11 mouse cellular contexts compared by ENCODE assay signal in the genomic region with DNA sequence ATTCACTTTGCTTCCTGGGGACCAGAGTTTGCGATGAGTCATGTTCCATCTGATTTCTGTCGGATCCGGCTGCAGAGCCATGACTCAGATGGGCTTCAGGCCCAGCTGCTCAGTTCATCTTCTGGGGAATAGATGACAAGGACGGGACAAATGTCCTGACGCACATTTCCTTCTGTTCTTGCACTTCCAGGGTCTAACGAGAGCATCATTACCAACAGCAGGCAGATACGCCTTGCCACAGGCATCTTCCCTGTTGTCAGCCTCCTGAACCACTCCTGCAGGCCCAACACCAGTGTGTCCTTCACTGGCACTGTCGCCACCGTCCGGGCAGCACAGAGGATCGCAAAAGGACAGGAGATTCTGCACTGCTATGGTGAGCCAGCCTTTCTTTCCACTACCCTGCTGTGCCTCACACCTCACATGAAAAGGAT. TPM values are rescaled to one million over a fixed set of nuclear protein-coding genes. Genes with fewer than 3 reads are reported as not detected.
DNase-seq lines count a peak whose midpoint lies in the region; ATAC-seq and TF ChIP-seq lines count a peak whose summit lies in the region.
"Had no signal": no experiment of that assay in that cellular context is flagged by ENCODE, and none has a peak within 500 bp of the region (broad histone marks: within the 10 kb centered on the region; RNA-seq: fewer than 3 reads in every experiment).

No protein-coding gene starts in this region.

- DNase-seq in left cerebral cortex, adult 18-20 months (ENCODE audit: low spot score in 2 of 2): peak; percentile 49 to 56
- no peak for DNase-seq in left cerebral cortex, adult 11 months (ENCODE audit: low spot score)
- DNase-seq in Patski (ENCODE audit: low read depth, low spot score): no peak
- peak; percentile 49 for DNase-seq in cerebellum, adult 8-10 months
- no peak for DNase-seq in urinary bladder, postnatal 10 days (ENCODE audit: low spot score)
- DNase-seq: thymus, postnatal 25 days had no signal

- no peak overlapping the region for H3ac ChIP-seq in myocyte (ENCODE audit: control insufficient read depth, insufficient read length)

- H3K4me2 ChIP-seq in myocyte (ENCODE audit: low read depth): peak overlapping the region; percentile 96

- no peaks in the 10 kb centered on the region for H3K27me3 ChIP-seq in Patski
- no peaks in the 10 kb centered on the region for H3K27me3 ChIP-seq in myocyte (ENCODE audit: control insufficient read depth, insufficient read depth, insufficient read length)

- no peak for TF ChIP-seq CTCF in Patski (IDR thresholded peaks at IDR 0.05)

- peak; percentile 50 for TF ChIP-seq POLR2A in myocyte (IDR thresholded peaks at IDR 0.05; ENCODE audit: insufficient read length, low read depth)

- POLR2A ChIA-PET in Patski (lab: Charles Lee): no interaction called here

- no peaks in the 10 kb centered on the region for H3K36me3 ChIP-seq in myocyte (ENCODE audit: control insufficient read depth, insufficient read depth)

- in situ Hi-C loops in Patski (cut with MboI; ENCODE audit: low pct_unique_long_range_greater_than_20kb): loop anchor here (5.0 to 10.0 kb wide), 2 partner anchors 175 to 217 kb away; no protein-coding TSS in a partner anchor

- CTCF ChIA-PET in Patski (lab: Charles Lee): interaction anchor here (1.1 kb wide), 1 partner anchor 13 kb away, joined by 3 read pairs; no protein-coding TSS in a partner anchor

- H3K79me2 ChIP-seq in myocyte (ENCODE audit: control insufficient read depth, insufficient read depth): no peaks in the 10 kb centered on the region

- ATAC-seq in Patski: peak; percentile 41
- no peak for ATAC-seq in inflammation-experienced regulatory T-cells, adult 6 months
- ATAC-seq: hindbrain, postnatal 0 days; lung, postnatal 0 days had no signal

- H3K4me3 ChIP-seq in myocyte: peak overlapping the region; percentile 6

TF ChIP-seq in myocyte, 11 proteins besides CTCF, POLR2A, EP300 and RAD21:
- TF ChIP-seq POLR2AphosphoS2 (IDR thresholded peaks at IDR 0.05; ENCODE audit: insufficient read length, low read depth) (peak; percentile 47), TCF3 (IDR thresholded peaks at IDR 0.05; ENCODE audit: insufficient read length, low read depth) (no peak), MAX (IDR thresholded peaks at IDR 0.05; ENCODE audit: low read depth) (no peak), E2F4 (IDR thresholded peaks at IDR 0.05; ENCODE audit: insufficient read depth) (no peak), TCF12 (IDR thresholded peaks at IDR 0.05; ENCODE audit: insufficient read depth, poor library complexity, severe bottlenecking) (peak; percentile 47), SRF (IDR thresholded peaks at IDR 0.05; ENCODE audit: control insufficient read depth, insufficient read length, low read depth) (peak; percentile 23), MYOG (IDR thresholded peaks at IDR 0.05; ENCODE audit: control insufficient read depth in 1 of 3, insufficient read depth in 1 of 3, insufficient read length in 2 of 3, low read depth in 2 of 3) (peak in 2 of 3 experiments; percentile 44 to 46), USF1 (IDR thresholded peaks at IDR 0.05; ENCODE audit: low read depth) (no peak), REST (IDR thresholded peaks at IDR 0.05; ENCODE audit: insufficient read depth, insufficient read length) (no peak), MYOD1 (IDR thresholded peaks at IDR 0.05; ENCODE audit: control insufficient read depth in 1 of 3, insufficient read length in 2 of 3, low read depth in 2 of 3) (peak in 2 of 3 experiments; percentile 73 to 83), CEBPB (IDR thresholded peaks at IDR 0.05; ENCODE audit: insufficient read depth, poor library complexity, severe bottlenecking) (no peak)
TF ChIP-seq in myocyte: peak in this region for 5.

RNA-seq across cellular contexts. Expression of gene Serpinf1, which starts 23.1 kb away (rescaled TPM):
- 10 to 100 TPM; 12.6 to 12.7 TPM for total RNA-seq in left cerebral cortex, adult 18-20 months (2021)
- 2.5 TPM for polyA plus RNA-seq in Patski (2021)
- 911 TPM for polyA plus RNA-seq in myocyte (2012; fragmentation: generic; extraction: Trizol)
- 1 to 10 TPM; 3.3 to 5.0 (median 4.9) TPM for polyA plus RNA-seq in inflammation-experienced regulatory T-cells, adult 6 months (2017; shearing (Covaris generic))

RNA-seq across cellular contexts. Expression of gene Serpinf2, which starts 40.0 kb away (rescaled TPM):
- under 1 TPM in 1 of 2 experiments, not detected in 1; 0.35 TPM for total RNA-seq in left cerebral cortex, adult 18-20 months (2021)
- polyA plus RNA-seq in Patski (2021) (0.04 TPM), myocyte (2012; fragmentation: generic; extraction: Trizol) (0.06 TPM)
- polyA plus RNA-seq in inflammation-experienced regulatory T-cells, adult 6 months (2017; shearing (Covaris generic)): not detected
- total RNA-seq: left cerebral cortex, postnatal 10 days had no signal
- polyA plus RNA-seq: hindbrain, postnatal 0 days had no signal

RNA-seq across cellular contexts. Expression of gene Smyd4, which starts 51.2 kb away (rescaled TPM):
- total RNA-seq in left cerebral cortex, adult 18-20 months (2021): 10 to 100 TPM; 13.7 to 17.5 TPM
- polyA plus RNA-seq in Patski (2021) (10.4 TPM), myocyte (2012; fragmentation: generic; extraction: Trizol) (6.9 TPM)
- 10 to 100 TPM; 10.8 to 25.4 (median 23.2) TPM for polyA plus RNA-seq in inflammation-experienced regulatory T-cells, adult 6 months (2017; shearing (Covaris generic))

RNA-seq across cellular contexts. Expression of gene Rpa1, which starts 51.3 kb away (rescaled TPM):
- total RNA-seq in left cerebral cortex, adult 18-20 months (2021): 10 to 100 TPM; 47.2 to 49.9 TPM
- 64.8 TPM for polyA plus RNA-seq in Patski (2021)
- polyA plus RNA-seq in myocyte (2012; fragmentation: generic; extraction: Trizol): 63.4 TPM
- 100 to 1,000 TPM; 199 to 296 (median 217) TPM for polyA plus RNA-seq in inflammation-experienced regulatory T-cells, adult 6 months (2017; shearing (Covaris generic))

RNA-seq across cellular contexts. Expression of gene Wdr81, which starts 55.1 kb away (rescaled TPM):
- total RNA-seq in left cerebral cortex, adult 18-20 months (2021): 10 to 100 TPM; 18.7 to 19.4 TPM
- polyA plus RNA-seq in Patski (2021): 28.9 TPM
- polyA plus RNA-seq in myocyte (2012; fragmentation: generic; extraction: Trizol): 17.3 TPM
- 1 to 10 TPM; 5.1 to 7.9 (median 5.2) TPM for polyA plus RNA-seq in inflammation-experienced regulatory T-cells, adult 6 months (2017; shearing (Covaris generic))

Comparison
In these comparisons a context has a peak if more than half of its experiments do, and no peak if none do; other contexts are left out.
1. DNase-seq: peak in left cerebral cortex, adult 18-20 months (2 of 2) and cerebellum, adult 8-10 months (single experiment); none in left cerebral cortex, adult 11 months (single experiment), Patski (single experiment) and urinary bladder, postnatal 10 days (single experiment).
2. RNA of gene Serpinf1, which starts 23.1 kb away (polyA plus RNA-seq): 911 TPM in myocyte (single experiment); 3.3 to 5.0 TPM in inflammation-experienced regulatory T-cells, adult 6 months and 2.5 TPM in Patski (single experiment); every median in the first group is over 100 times any median in the second.